Mouse (Mus musculus): Measurements from ENCODE around the gene Klf16. TPM values are rescaled to one million over a fixed set of nuclear protein-coding genes. Genes with fewer than 3 reads are reported as not detected.
A peak's percentile ranks its signal among the peaks of the same experiment; 100 is the strongest.

Gene Klf16
- polyA plus RNA-seq, 1 experiment from 2014 or later: 7.3 TPM

- no peak for ATAC-seq (ENCODE audit: low FRiP score, low read depth)
- WGBS: 97% methylated on average over 4 of the region's 4 CpGs
Observed at GRCm38 (mm10) chr10:80546945-80547344, 30.2 kb downstream of the Klf16 start.

GRCm38 (mm10) chr10:80545590-80545989, 31.5 kb downstream of the Klf16 start:
- Histone ChIP-seq H3K36me3 (peaks cover 96% of the 10 kb centered on the region), H3K4me1 (no peaks in the 10 kb centered on the region), H3K9me3 (no peaks in the 10 kb centered on the region), H3K4me3 (no peak overlapping the region), H3K4me2 (replicated peaks) (no peak overlapping the region), H3K9ac (no peak overlapping the region), H3K27me3 (replicated peaks) (no peaks in the 10 kb centered on the region), H3K27ac (no peak overlapping the region)
- ATAC-seq (ENCODE audit: low FRiP score, low read depth): no peak
- 92% methylated on average over 8 of the region's 8 CpGs for WGBS

More at GRCm38 (mm10) chr10:80546945-80547344, 30.2 kb downstream of the Klf16 start:
- Histone ChIP-seq H3K4me3 (no peak overlapping the region), H3K36me3 (peaks cover 89% of the 10 kb centered on the region), H3K4me2 (replicated peaks) (no peak overlapping the region), H3K27ac (no peak overlapping the region), H3K4me1 (no peaks in the 10 kb centered on the region), H3K27me3 (replicated peaks) (no peaks in the 10 kb centered on the region), H3K9me3 (no peaks in the 10 kb centered on the region), H3K9ac (no peak overlapping the region)

GRCm38 (mm10) chr10:80543873-80544272, 33.2 kb downstream of the Klf16 start:
- Histone ChIP-seq H3K9me3 (no peaks in the 10 kb centered on the region), H3K27me3 (replicated peaks) (peaks cover 3% of the 10 kb centered on the region), H3K36me3 (peaks cover 79% of the 10 kb centered on the region), H3K4me3 (no peak overlapping the region), H3K4me1 (no peaks in the 10 kb centered on the region; the same call in 1 of the 2 replicates), H3K9ac (no peak overlapping the region), H3K4me2 (replicated peaks) (no peak overlapping the region), H3K27ac (no peak overlapping the region)
- ATAC-seq (ENCODE audit: low FRiP score, low read depth): no peak
- WGBS: 95% methylated on average over 14 of the region's 14 CpGs

DNA sequence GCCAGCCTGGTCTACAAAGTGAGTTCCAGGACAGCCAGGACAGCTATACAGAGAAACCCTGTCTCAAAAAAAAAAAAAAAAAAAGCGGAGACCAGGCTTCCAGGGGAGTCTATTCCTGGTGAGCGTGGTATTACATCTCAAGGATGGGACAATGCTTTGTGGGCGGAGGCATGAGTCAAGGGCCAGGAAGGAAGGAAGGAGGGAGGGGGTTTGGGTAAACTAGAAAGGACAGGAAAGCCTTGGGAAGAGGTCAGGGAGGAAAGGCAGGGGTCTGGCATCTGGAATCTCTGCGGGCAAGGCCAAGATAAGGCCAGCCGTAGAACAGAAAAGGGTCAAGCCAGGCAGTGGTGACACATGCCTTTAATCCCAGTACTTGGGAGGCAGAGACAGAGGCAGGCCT, 37.6 kb downstream of the Klf16 start:
- Histone ChIP-seq H3K4me3 (no peak overlapping the region), H3K27ac (no peak overlapping the region), H3K27me3 (replicated peaks) (peaks cover 44% of the 10 kb centered on the region), H3K4me2 (replicated peaks) (no peak overlapping the region), H3K9ac (no peak overlapping the region), H3K4me1 (no peaks in the 10 kb centered on the region; the same call in none of the 2 replicates), H3K36me3 (peaks cover 36% of the 10 kb centered on the region), H3K9me3 (no peaks in the 10 kb centered on the region)
- WGBS: 50% methylated on average over 5 of the region's 5 CpGs
- no peak for ATAC-seq (ENCODE audit: low FRiP score, low read depth)

GRCm38 (mm10) chr10:80538710-80539394, 38.3 kb downstream of the Klf16 start, which contains the start of gene Atp8b3:
Atp8b3 (minus strand) TSS chr10:80539124.
- Histone ChIP-seq H3K4me2 (replicated peaks) (peak within 1 kb of the TSS; percentile 49), H3K4me1 (no peaks in the 10 kb centered on the region; the same call in none of the 2 replicates), H3K4me3 (no peak within 1 kb of the TSS), H3K36me3 (peaks cover 30% of the 10 kb centered on the region), H3K27me3 (replicated peaks) (peaks cover 50% of the 10 kb centered on the region), H3K9me3 (no peaks in the 10 kb centered on the region), H3K27ac (no peak within 1 kb of the TSS), H3K9ac (no peak within 1 kb of the TSS)
- ATAC-seq (ENCODE audit: low FRiP score, low read depth): peak; percentile 70
- WGBS: 1% methylated on average over 30 of the region's 30 CpGs

GRCm38 (mm10) chr10:80538180-80538579, 38.9 kb downstream of the Klf16 start:
- Histone ChIP-seq H3K4me1 (no peaks in the 10 kb centered on the region; the same call in none of the 2 replicates), H3K4me2 (replicated peaks) (no peak overlapping the region), H3K27me3 (replicated peaks) (peaks cover 52% of the 10 kb centered on the region), H3K27ac (no peak overlapping the region), H3K9me3 (no peaks in the 10 kb centered on the region), H3K4me3 (no peak overlapping the region), H3K9ac (no peak overlapping the region), H3K36me3 (peaks cover 23% of the 10 kb centered on the region)
- 64% methylated on average over 5 of the region's 5 CpGs for WGBS
- ATAC-seq (ENCODE audit: low FRiP score, low read depth): no peak

DNA sequence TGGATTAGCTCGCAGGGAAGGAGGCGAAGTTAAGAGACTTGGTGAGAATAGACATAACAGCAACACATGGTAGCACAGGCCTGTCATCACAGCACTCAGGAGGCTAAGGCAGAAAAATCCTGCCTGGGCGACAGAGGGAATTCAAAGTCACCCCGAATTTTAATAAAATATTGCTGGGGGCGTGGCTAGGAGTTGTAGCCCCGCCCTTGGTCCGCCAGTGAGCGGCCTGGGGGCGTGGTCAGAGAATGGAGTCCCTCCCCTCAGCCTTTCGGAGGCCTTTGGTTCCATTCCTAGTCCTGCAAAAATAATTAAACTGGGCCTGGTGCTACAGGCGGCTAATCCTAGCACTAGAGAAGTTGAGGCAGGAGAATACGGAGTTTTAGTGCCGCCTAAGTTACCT, 41.4 kb downstream of the Klf16 start:
- 8% methylated on average over 13 of the region's 13 CpGs for WGBS
- H3K27me3 ChIP-seq (replicated peaks): peaks cover 52% of the 10 kb centered on the region
- no peak overlapping the region; the same call in 1 of the 2 replicates for H3K4me2 ChIP-seq (replicated peaks)
- ATAC-seq (ENCODE audit: low FRiP score, low read depth): no peak
- no peak overlapping the region for H3K4me3 ChIP-seq
- H3K36me3 ChIP-seq: no peaks in the 10 kb centered on the region
- H3K9me3 ChIP-seq: no peaks in the 10 kb centered on the region
- no peak overlapping the region for H3K27ac ChIP-seq
- no peak overlapping the region for H3K9ac ChIP-seq
- H3K4me1 ChIP-seq: no peaks in the 10 kb centered on the region; the same call in none of the 2 replicates

- no peaks in the 10 kb centered on the region; the same call in none of the 2 replicates for H3K4me1 ChIP-seq
- H3K4me3 ChIP-seq: no peak overlapping the region
- WGBS: 11% methylated on average over 14 of the region's 14 CpGs
- no peak for ATAC-seq (ENCODE audit: low FRiP score, low read depth)
- H3K36me3 ChIP-seq: no peaks in the 10 kb centered on the region
- peak overlapping the region; percentile 18; the same call in 1 of the 2 replicates for H3K4me2 ChIP-seq (replicated peaks)
- H3K27ac ChIP-seq: no peak overlapping the region
- H3K9ac ChIP-seq: no peak overlapping the region
- H3K27me3 ChIP-seq (replicated peaks): peaks cover 52% of the 10 kb centered on the region
- no peaks in the 10 kb centered on the region for H3K9me3 ChIP-seq
Observed at GRCm38 (mm10) chr10:80535071-80535470, 42.0 kb downstream of the Klf16 start.

DNA sequence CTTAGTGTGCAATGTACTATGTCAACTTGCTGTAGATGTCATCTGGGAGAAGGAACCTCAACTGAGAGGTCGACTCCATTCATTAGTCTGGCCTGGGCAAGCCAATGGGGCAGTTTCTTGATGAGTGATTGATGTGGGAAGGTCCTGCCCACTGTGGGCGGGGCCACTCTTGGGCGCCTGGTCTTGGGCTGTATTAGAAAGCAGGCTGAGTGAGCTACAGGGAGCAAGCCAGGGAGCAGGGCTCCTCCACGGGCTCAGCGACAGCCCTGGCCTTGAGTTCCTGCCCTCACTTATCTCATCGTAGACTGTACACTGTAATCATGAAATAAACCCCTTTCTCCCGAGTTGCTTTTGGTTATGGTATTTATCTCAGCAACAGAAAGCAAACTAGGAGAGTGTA, 43.4 kb downstream of the Klf16 start:
- no peak overlapping the region for H3K4me3 ChIP-seq
- no peaks in the 10 kb centered on the region; the same call in none of the 2 replicates for H3K4me1 ChIP-seq
- ATAC-seq (ENCODE audit: low FRiP score, low read depth): no peak
- H3K27ac ChIP-seq: no peak overlapping the region
- no peak overlapping the region for H3K9ac ChIP-seq
- no peak overlapping the region for H3K4me2 ChIP-seq (replicated peaks)
- no peaks in the 10 kb centered on the region for H3K9me3 ChIP-seq
- peaks cover 47% of the 10 kb centered on the region for H3K27me3 ChIP-seq (replicated peaks)
- no peaks in the 10 kb centered on the region for H3K36me3 ChIP-seq
- 14% methylated on average over 7 of the region's 7 CpGs for WGBS

- Histone ChIP-seq H3K4me2 (replicated peaks) (no peak overlapping the region), H3K4me3 (no peak overlapping the region), H3K9me3 (no peaks in the 10 kb centered on the region), H3K36me3 (no peaks in the 10 kb centered on the region), H3K9ac (no peak overlapping the region), H3K4me1 (no peaks in the 10 kb centered on the region; the same call in 1 of the 2 replicates), H3K27me3 (replicated peaks) (peaks cover 38% of the 10 kb centered on the region), H3K27ac (no peak overlapping the region)
- 87% methylated on average over 11 of the region's 11 CpGs for WGBS
- ATAC-seq (ENCODE audit: low FRiP score, low read depth): no peak
Observed at GRCm38 (mm10) chr10:80532783-80533182, 44.3 kb downstream of the Klf16 start.

- no peak overlapping the region for H3K27ac ChIP-seq
- H3K4me2 ChIP-seq (replicated peaks): peak overlapping the region; percentile 49
- H3K27me3 ChIP-seq (replicated peaks): no peaks in the 10 kb centered on the region; the same call in 1 of the 2 replicates
- peak; percentile 88 for ATAC-seq (ENCODE audit: low FRiP score, low read depth)
- WGBS: 18% methylated on average over 9 of the region's 9 CpGs
- no peaks in the 10 kb centered on the region for H3K36me3 ChIP-seq
- H3K4me3 ChIP-seq: peak overlapping the region; percentile 11; the same call in 1 of the 2 replicates
- H3K9me3 ChIP-seq: peaks cover 8% of the 10 kb centered on the region
- no peaks in the 10 kb centered on the region for H3K4me1 ChIP-seq
- no peak overlapping the region for H3K9ac ChIP-seq
Observed at GRCm38 (mm10) chr10:80526172-80526571, 50.9 kb downstream of the Klf16 start.

GRCm38 (mm10) chr10:80523299-80523698, 53.8 kb downstream of the Klf16 start:
- 93% methylated on average over 7 of the region's 7 CpGs for WGBS

More at GRCm38 (mm10) chr10:80523299-80523698, 53.8 kb downstream of the Klf16 start:
- Histone ChIP-seq H3K27ac (no peak overlapping the region), H3K27me3 (replicated peaks) (0 out of 2 replicates have a peak, but pooled peaks cover under 1% of the 10 kb centered on the region), H3K4me1 (no peaks in the 10 kb centered on the region), H3K9ac (no peak overlapping the region), H3K36me3 (peaks cover 2% of the 10 kb centered on the region; the same call in 1 of the 2 replicates), H3K9me3 (peaks cover 10% of the 10 kb centered on the region), H3K4me2 (replicated peaks) (no peak overlapping the region), H3K4me3 (no peak overlapping the region)
- ATAC-seq (ENCODE audit: low FRiP score, low read depth): no peak
